Mouse (Mus musculus): ENCODE results near the gene Tm4sf4. TPM values are rescaled to one million over a fixed set of nuclear protein-coding genes. Genes with fewer than 3 reads are reported as not detected.

The Tm4sf4 gene
- not detected for polyA plus RNA-seq (2017; shearing (Covaris generic))

DNA sequence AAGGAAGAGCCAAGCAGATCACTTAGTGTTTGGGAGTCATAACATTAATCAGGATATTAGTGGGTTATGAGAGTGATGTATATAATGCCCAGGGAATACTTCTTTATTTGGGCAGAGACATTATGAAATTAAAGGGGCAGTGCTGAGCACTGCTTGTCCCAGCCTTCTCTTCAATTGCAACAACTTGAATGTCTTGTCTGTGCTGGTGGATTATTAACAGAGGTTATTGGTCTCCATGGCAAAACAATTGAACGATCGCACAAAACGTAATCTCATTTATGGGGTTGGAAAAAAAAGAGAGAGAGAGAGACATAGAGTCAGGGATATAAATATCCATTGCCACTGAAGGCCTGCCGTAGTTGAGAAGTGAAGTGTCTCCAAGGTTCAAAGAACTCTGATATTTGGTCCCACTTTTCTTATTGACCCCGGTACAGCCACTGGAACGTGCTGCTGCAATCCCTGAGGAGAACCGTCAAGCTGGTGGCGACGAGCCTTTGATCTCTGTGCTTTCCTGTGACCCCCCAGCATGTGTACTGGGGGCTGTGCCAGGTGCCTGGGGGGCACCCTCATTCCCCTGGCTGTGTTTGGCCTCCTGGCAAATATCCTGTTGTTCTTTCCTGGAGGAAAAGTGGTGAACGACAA lies at the start of gene Tm4sf4:
TSS of gene Tm4sf4 (plus strand) at position 226 of the 642 bp plus-strand sequence.

Other genes with a start within 250 kb of the Tm4sf4 start
- gene Tm4sf1, start 123.3 kb upstream of the Tm4sf4 start, polyA plus RNA-seq (2017; shearing (Covaris generic)): not detected
- not detected for gene Wwtr1, start 150.6 kb downstream of the Tm4sf4 start, polyA plus RNA-seq (2017; shearing (Covaris generic))
- 82.4 TPM for gene Commd2, start 226.4 kb downstream of the Tm4sf4 start, polyA plus RNA-seq (2017; shearing (Covaris generic))